Mouse (Mus musculus): ENCODE measurements around the gene Zfhx3. TPM values are rescaled to one million over a fixed set of nuclear protein-coding genes. Genes with fewer than 3 reads are reported as not detected.

The Zfhx3 gene
- polyA plus RNA-seq, 1 experiment from 2014 or later: 4.3 TPM

- ATAC-seq: no peak
- DNase-seq (ENCODE audit: low read depth, low spot score): no peak
- no peak for TF ChIP-seq CTCF (IDR thresholded peaks at IDR 0.05)
- in situ Hi-C loops (cut with MboI; ENCODE audit: low pct_unique_long_range_greater_than_20kb): no loop called here
- ChIA-PET POLR2A (interaction anchor here (0.7 to 1.4 kb wide), 2 partner anchors 14 to 40 kb away, joined by 3 to 5 read pairs; no protein-coding TSS in a partner anchor), CTCF (interaction anchor here (1.7 kb wide), 1 partner anchor 9 kb away, joined by 4 read pairs; no protein-coding TSS in a partner anchor)
- no peaks in the 10 kb centered on the region for H3K27me3 ChIP-seq
Measured at GRCm38 (mm10) chr8:108750806-108751205, 808.4 kb downstream of the Zfhx3 start.

- in situ Hi-C loops (cut with MboI; ENCODE audit: low pct_unique_long_range_greater_than_20kb): no loop called here
- ATAC-seq: peak; percentile 68
Measured at GRCm38 (mm10) chr8:108754556-108754955, 812.1 kb downstream of the Zfhx3 start.

GRCm38 (mm10) chr8:108755400-108756325 is 813.2 kb downstream of the Zfhx3 start:
- POLR2A ChIA-PET: no interaction called here
- CTCF ChIA-PET: interaction anchor here (1.2 to 2.1 kb wide), 2 partner anchors 131 to 156 kb away, joined by 3 to 5 read pairs; no protein-coding TSS in a partner anchor
- H3K27me3 ChIP-seq: no peaks in the 10 kb centered on the region
- no peak for TF ChIP-seq CTCF (IDR thresholded peaks at IDR 0.05)
- no peak for DNase-seq (ENCODE audit: low read depth, low spot score)
- in situ Hi-C loops (cut with MboI; ENCODE audit: low pct_unique_long_range_greater_than_20kb): loop anchor here (5.0 kb wide), 1 partner anchor 43 kb away; no protein-coding TSS in a partner anchor
- peak; percentile 17 for ATAC-seq

More at GRCm38 (mm10) chr8:108754556-108754955, 812.1 kb downstream of the Zfhx3 start:
- ChIA-PET POLR2A (no interaction called here), CTCF (no interaction called here)
- DNase-seq (ENCODE audit: low read depth, low spot score): no peak
- no peak for TF ChIP-seq CTCF (IDR thresholded peaks at IDR 0.05)
- H3K27me3 ChIP-seq: no peaks in the 10 kb centered on the region

- ATAC-seq (no peak), DNase-seq (ENCODE audit: low read depth, low spot score) (no peak)
- H3K27me3 ChIP-seq: no peaks in the 10 kb centered on the region
- peak; percentile 86 for TF ChIP-seq CTCF (IDR thresholded peaks at IDR 0.05)
- ChIA-PET CTCF (interaction anchor here (0.9 to 1.6 kb wide), 6 partner anchors 10 to 127 kb away, joined by 3 to 4 read pairs (median 4); no protein-coding TSS in a partner anchor), POLR2A (no interaction called here)
- in situ Hi-C loops (cut with MboI; ENCODE audit: low pct_unique_long_range_greater_than_20kb): loop anchor here (5.0 kb wide), 1 partner anchor 47 kb away; no protein-coding TSS in a partner anchor
Measured at GRCm38 (mm10) chr8:108759511-108760330, 817.3 kb downstream of the Zfhx3 start.

GRCm38 (mm10) chr8:108760745-108761144 is 818.3 kb downstream of the Zfhx3 start:
- no peak for DNase-seq (ENCODE audit: low read depth, low spot score)
- ATAC-seq: no peak
- H3K27me3 ChIP-seq: no peaks in the 10 kb centered on the region
- ChIA-PET POLR2A (interaction anchor here (0.5 to 1.6 kb wide), 2 partner anchors 16 to 18 kb away, joined by 3 to 4 read pairs; no protein-coding TSS in a partner anchor), CTCF (interaction anchor here (0.9 to 1.6 kb wide), 4 partner anchors 11 to 151 kb away, joined by 3 to 4 read pairs (median 4); no protein-coding TSS in a partner anchor)
- in situ Hi-C loops (cut with MboI; ENCODE audit: low pct_unique_long_range_greater_than_20kb): no loop called here
- TF ChIP-seq CTCF (IDR thresholded peaks at IDR 0.05): no peak

- no peak for ATAC-seq
- in situ Hi-C loops (cut with MboI; ENCODE audit: low pct_unique_long_range_greater_than_20kb): no loop called here
- TF ChIP-seq CTCF (IDR thresholded peaks at IDR 0.05): no peak
- ChIA-PET CTCF (no interaction called here), POLR2A (no interaction called here)
- no peak for DNase-seq (ENCODE audit: low read depth, low spot score)
- H3K27me3 ChIP-seq: no peaks in the 10 kb centered on the region
Measured at GRCm38 (mm10) chr8:108762567-108762966, 820.1 kb downstream of the Zfhx3 start.

- CTCF ChIA-PET: interaction anchor here (1.1 to 1.2 kb wide), 3 partner anchors 23 to 147 kb away, joined by 3 read pairs; no protein-coding TSS in a partner anchor
- ATAC-seq (peak; percentile 79), DNase-seq (ENCODE audit: low read depth, low spot score) (no peak)
- H3K27me3 ChIP-seq: no peaks in the 10 kb centered on the region
- TF ChIP-seq CTCF (IDR thresholded peaks at IDR 0.05): no peak
- POLR2A ChIA-PET: interaction anchor here (1.2 kb wide), 1 partner anchor 14 kb away, joined by 5 read pairs; no protein-coding TSS in a partner anchor
- in situ Hi-C loops (cut with MboI; ENCODE audit: low pct_unique_long_range_greater_than_20kb): no loop called here
Measured at GRCm38 (mm10) chr8:108764403-108765194, 822.2 kb downstream of the Zfhx3 start.

- ATAC-seq: peak; percentile 41
- no peaks in the 10 kb centered on the region for H3K27me3 ChIP-seq
- ChIA-PET CTCF (no interaction called here), POLR2A (no interaction called here)
- no peak for DNase-seq (ENCODE audit: low read depth, low spot score)
- no peak for TF ChIP-seq CTCF (IDR thresholded peaks at IDR 0.05)
- in situ Hi-C loops (cut with MboI; ENCODE audit: low pct_unique_long_range_greater_than_20kb): no loop called here
Measured at GRCm38 (mm10) chr8:108766102-108766501, 823.7 kb downstream of the Zfhx3 start.

GRCm38 (mm10) chr8:108768051-108768450 is 825.6 kb downstream of the Zfhx3 start:
- H3K27me3 ChIP-seq: no peaks in the 10 kb centered on the region
- in situ Hi-C loops (cut with MboI; ENCODE audit: low pct_unique_long_range_greater_than_20kb): no loop called here
- ATAC-seq (no peak), DNase-seq (ENCODE audit: low read depth, low spot score) (no peak)
- CTCF ChIA-PET: no interaction called here
- TF ChIP-seq CTCF (IDR thresholded peaks at IDR 0.05): no peak
- POLR2A ChIA-PET: no interaction called here

Measured in Patski (cell line).